Mouse (Mus musculus): Measurements from ENCODE around the gene Lig4.

DNA sequence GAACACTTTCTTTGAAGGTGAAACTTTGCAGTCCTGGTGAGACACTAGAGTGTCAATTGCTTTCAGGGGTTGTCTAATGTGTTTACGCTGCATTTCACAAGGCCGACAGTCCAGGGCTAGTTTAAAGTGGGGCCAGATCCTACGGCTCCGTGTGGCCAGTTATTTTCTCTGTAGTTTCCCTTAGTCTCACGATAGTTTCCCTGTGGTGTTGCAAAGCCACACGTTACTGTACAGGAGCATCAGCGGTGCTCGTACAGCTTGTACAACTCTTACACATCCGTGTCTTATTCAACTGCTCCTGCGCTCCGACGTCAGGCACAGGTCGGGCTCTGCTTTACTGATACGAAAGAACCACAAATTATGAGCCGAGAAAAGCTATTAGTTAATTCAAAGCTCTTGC is 470 bp downstream of the Lig4 start:
- TF ChIP-seq CTCF (IDR thresholded peaks at IDR 0.05; ENCODE audit: borderline replicate concordance, insufficient read depth, low read depth, low read length) (no peak), POLR2A (IDR thresholded peaks at IDR 0.05; ENCODE audit: borderline replicate concordance, insufficient read depth, low read length) (no peak)
